Mouse (Mus musculus) embryo, embryonic 10.5 days (tissue): Measurements from ENCODE around the gene Rreb1.

Source experiments
- DNase-seq: peaks from one replicate; pipeline ENCODE4 v3.0.0-alpha.2; 2015; ENCODE audit warnings: low spot score

The Rreb1 gene

DNA sequence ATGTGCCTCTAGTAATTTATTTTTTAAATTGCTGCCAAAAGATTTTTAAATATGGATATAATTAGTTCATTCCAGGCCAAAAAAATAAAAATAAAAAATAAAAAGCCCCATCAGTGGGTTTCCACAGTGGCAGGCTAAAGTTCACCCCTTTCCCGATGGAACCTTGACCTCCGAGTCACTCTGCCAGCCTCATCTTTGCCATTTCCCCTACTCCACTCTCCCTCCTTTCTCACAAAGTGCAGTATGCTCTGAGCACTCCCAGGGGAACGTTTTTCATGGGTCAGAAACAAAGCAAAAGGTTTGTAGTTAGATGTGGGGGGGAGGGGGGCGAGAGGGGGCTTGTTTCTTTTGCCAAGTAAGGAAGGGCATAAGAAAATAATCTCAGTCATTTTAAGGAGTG, 98.6 kb downstream of the Rreb1 start:
- no peak for DNase-seq

DNA sequence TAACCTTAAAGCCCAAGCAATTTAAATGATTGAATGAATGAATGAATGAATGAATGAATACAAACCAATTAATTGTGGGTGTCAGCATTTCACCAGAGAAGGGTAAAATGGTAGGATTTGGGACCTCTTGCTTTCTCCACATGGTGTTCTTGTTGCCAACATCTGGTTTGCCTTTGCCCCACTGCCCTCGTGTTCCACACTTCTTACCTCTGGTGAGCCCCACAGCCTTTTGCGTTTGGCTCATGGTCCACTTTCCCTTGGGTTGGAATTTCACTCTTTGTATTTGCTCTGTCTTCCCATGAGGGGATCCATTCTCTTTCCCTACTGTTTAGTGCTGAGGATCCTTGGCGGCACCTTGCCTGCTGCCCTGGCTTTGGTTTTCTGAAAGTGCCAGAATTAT, 99.0 kb downstream of the Rreb1 start:
- DNase-seq: no peak

DNA sequence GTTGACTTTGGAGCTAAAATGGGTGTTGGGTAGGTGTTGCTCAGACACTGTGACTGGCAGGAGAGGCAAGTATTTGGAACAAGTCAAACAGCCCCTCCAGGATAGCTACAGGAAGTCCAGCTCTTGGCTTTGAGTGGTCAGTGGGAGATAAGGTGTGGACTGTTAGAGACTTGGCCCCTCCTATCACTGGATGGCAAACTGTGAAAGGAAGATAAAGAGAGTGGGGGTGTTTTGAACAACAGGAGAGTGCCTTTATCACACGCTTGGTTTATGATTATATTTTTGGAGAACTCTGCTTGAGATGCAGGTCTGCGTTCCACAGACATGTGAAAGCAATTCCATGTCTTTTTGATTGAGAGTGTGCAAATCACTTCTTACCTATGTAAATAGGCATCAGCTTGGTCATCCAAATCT, 100.7 kb downstream of the Rreb1 start:
- DNase-seq: no peak

DNA sequence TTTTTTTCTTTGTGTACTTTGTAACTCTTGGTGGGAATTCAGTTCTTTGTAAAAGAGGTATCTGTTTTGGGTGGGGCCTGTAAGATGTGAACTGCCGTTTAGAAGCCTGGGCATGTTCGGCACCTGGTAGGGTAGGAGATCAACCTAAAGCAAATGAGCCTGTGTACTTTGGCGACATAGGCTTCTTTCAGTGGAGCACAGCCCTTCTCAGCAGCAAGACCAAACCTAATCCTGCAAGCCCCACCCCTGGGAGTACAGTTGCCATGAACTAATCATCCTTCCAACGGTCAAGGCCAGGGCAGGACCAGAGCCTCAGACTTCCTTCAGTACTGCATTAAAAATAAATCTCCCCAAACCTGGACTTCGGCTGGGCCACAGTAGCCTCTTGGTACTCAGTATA, 101.4 kb downstream of the Rreb1 start:
- DNase-seq: no peak

DNA sequence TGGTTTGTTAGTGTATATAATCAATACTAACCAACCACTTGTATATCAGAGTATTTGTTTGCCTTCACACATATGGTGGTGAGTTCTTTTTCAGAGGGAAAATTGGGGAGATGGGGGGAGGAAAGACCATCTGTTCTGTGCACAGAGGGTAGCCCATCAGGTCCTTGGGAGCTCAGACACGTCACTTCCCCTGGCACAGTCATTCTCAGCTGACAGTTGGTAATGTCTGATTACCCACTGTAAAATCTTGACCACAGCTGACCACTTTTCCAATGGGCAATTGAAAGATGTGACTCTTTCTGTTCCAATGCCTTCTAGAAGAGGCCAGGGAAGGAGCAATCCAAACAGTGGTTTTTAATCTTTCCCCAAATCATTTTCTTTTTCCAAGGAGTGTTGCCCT, 101.8 kb downstream of the Rreb1 start:
- no peak for DNase-seq

DNA sequence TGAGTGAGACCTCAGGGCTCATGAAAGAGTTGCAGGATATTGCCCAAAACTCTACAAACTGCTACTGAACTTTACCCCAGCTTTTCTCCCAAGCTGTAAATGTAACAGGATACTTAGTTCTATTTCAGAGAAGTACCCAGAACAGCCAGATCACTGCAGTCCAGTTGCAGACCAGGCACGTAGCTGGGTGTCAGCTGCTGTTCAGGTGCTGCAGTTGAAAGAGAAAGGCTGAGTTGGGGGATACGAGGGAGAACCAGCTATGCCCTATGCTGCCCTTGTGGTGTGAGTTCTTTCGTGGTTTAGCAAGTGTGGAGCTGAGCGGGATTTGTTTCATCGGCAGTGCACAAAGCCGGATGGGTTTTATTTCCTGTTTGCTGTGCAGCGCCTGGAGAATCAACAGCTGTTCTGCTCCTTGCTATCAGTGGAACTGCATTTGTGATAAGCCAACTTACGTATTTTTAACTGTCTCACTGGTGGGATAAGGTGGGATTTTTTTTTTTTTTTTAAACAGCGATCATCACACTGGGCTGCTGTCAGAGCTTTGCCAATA, 102.5 kb downstream of the Rreb1 start:
- no peak for DNase-seq

DNA sequence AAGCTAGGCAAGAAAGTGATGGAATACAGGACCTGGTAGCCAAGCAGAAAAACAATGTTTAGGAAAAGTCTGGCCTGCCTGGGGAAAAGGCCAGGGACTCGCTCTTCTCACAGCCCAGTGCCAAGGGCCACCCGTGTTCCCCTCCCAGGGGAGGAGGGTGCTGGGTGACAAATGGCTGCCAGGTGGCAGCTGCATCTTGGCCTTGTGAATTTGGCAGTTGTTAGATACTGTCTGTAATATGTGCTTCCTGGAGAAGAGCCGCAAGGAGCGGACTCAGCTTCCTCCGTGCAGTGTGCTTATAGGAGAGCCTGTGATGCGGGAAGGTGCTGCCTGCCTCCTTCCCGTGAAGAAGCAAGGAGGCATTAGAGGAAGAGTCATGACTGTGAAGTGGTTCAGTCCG, 104.3 kb downstream of the Rreb1 start:
- DNase-seq: no peak

DNA sequence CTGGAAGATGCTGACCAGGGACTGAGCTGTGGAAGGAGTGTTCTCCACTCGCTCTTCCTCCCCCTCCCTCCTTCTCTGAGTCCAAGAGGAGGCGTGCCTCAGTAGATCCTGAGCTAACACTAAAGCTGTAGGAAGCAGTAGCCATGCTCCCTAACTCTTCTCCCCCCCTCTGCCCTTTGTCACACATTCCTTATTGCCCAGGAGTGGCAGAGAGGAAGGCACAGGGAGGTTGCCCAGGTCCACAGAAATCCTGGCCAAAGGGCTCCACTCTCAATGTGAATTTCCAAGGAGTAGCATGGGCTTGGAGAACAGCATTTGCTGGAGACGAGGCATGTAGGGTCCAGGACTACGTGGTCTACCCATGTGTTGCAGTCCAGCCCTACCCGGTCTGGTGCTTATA, 104.8 kb downstream of the Rreb1 start:
- DNase-seq: no peak

DNA sequence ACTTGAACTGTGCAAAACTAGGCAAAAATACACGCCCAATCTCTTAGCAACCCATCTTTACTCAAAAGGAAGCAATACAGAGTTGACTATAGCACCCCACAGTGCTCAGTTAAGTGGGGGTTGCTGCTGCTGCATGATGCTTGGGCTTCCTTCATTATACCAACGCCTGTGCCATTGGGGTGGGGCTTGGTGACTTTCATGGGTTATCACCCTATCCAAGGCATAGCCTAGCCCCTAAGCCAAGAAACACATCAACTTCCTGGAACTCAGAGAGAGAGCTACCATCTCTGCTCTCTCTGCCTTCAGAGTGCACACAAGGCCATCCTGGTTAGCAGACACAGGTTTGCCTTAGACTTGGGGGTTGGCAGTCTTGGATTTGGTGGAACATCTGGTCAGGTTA, 107.2 kb downstream of the Rreb1 start:
- no peak for DNase-seq

DNA sequence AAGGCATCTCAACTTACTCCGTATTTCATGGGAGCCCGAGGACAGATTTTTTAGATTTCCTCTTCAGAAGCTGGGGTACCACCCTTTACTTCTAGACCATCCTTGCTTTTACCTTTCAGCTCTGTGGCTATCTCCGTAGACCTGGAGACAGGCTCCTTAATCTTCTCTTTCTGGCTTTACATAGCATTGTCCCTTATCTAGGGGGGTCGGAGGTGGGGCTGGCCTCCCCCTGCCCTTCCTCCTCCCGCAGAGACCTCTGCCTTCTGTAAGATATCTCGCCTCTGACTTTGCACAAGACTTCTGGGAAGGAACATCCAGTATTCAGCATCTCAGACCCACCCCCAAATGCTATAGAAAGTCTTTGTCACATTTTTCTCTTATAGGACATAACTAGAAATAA, 107.8 kb downstream of the Rreb1 start:
- DNase-seq: no peak

DNA sequence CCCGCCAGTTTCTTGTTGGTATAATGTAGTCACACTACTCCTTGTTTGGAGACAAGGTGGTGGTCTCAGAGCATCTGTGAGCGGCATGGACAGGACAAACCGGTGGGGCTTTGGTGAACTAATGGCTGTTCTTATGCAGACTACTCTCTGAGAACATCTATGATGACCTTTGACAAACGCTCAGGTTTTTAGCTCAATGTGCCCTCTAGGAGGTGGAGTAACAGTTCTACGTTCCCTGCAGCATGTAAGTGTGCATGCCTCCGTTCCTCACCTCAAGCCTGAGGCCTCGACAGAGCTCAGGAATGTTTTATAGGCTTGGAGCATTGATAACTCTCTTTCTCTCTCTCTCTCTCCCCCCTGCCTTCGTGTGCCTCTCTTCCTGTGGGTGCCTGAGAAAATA, 116.6 kb downstream of the Rreb1 start:
- no peak for DNase-seq

DNA sequence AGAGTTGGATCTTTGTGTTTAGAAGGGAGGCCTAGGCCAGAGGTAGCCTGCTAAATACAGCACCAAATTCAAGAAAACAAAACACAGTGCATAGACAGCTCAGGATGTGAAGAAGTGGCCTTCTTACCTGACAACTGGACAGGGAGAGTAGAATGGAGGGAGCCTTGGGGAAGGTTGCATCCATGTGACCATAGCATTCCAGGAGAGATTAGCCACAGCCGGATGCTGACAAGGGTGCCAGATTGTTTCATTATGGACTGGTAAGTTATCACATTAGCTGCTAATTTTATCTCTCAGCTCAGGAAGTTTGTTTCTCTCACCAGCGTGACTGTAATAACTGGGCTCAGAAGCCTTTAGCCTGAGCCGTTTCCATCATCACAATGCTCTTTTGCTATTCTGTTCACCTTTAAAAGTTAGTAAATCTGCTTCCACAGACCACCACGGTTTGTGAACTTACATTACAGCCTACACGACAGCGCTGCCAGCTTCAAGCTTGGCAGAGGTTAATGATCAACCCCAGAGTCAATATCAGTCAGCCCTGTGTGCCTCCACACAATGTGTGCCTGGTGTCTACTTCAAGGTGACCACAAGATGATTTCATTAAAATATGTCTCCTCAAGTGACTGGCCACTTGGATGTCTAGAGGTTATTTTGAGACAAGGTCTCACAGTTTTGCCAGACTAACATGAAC, 117.5 kb downstream of the Rreb1 start:
- DNase-seq: no peak

DNA sequence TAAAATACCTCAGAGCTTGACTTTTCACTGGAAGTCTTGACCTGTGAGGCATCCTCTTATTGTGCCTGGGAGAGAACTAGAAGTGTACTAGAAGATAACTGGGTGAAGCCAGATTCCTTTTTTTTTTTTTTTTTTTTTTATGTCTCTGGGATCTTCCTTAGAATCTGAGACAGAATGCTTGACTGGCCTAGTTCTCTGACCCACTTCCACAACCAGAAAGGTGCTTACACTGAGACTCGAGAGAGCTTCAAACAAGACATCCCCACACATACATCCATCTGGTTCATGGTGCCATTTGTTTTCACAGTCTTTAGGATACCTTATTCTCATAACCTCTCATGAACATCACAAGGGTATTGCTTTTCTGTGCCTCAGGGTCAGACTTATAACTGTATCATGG, 118.2 kb downstream of the Rreb1 start:
- DNase-seq: no peak

DNA sequence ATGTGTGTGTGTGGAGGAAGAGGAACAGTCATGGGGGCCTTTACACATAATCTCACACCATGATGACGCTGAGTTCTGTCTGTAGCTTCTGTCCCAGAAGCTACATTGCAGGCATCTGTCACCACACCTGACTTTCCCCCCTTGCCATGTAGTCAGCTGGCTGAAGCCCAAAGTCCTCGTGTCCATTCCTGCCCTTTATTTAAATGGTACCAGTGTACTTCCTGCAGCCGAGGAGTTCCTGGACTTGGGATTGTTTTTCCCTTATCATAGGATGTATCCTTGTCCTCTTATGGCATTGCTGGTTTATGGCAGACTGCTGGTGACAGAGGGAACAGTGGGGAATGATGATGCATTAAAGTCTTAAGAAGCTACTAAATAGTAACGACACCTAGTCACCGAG, 120.6 kb downstream of the Rreb1 start:
- DNase-seq: no peak

DNA sequence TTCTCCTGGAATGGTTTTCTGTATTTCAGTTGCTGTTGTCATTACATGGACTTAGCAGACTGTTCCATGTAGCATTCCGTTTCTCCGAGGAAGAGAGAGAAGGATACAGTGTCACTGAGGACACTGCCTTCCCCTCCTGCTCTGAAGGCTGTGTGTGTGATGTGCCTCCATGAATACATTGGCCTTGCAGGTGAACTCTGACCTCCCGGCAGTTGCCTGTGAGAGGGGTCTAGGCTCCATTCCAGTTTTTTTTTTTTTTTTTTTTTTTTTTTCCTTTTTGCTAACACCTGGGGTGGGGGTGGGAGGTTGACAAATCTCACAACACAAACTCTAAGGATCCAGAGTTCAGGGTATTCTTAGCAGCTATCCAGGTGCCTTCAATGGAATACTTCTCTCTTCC, 124.8 kb downstream of the Rreb1 start:
- no peak for DNase-seq

DNA sequence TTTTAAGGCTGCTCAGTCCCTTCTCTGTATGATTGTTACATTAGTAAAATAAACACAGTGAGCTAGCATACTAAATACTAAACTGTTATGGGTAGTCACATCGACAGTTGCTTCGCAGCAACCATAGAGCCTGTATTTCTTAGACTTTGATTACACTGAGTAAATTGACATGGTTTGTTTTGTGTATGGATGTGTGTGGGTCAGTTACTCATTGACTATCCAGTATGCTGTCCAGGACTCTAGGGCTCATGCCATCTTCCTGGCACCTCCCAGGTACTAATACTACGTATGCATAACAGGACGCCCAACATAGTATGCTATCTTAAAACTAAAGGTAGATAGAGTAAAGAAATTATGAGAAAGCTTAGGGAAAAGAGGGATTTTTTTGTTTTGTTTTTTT, 125.3 kb downstream of the Rreb1 start:
- DNase-seq: no peak

DNA sequence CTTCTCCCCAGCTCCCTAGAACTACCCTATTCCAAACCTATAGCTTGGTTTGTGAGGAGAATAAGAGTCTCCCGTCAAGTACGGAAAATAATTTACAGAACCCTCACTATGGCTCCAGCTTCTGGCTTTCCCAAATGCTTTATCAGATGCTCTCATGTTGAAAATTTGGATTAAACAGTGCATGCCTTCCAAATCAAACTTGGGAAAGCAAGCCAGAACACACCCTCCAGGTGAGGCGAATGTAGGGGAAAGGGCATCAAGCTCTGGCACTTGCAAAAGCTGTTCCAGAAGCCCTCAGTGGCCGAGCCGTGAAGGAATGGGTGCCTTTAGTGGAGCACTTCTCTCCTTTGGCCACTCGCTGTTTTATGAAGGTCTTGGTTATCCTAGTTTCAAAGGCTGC, 126.2 kb downstream of the Rreb1 start:
- no peak for DNase-seq

DNA sequence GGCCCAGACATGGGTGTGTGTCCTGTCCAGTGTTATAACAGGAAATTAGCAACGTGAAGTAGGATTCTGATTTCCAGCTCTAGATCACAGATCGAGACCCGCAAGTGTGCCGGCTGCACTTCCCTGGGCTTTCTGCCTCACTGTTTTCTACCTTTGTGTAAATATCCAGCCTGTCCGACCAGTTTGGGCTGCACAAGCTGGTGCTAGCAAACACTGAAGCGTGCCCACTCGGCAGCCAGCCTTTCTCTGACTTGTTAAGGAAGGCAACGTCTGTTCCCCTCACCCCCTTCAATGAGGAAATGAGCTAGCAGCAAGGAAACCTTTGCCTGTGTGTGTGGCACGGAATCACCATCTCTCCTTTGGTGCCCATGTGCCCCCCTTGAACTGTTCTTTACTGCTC, 129.9 kb downstream of the Rreb1 start:
- no peak for DNase-seq

DNA sequence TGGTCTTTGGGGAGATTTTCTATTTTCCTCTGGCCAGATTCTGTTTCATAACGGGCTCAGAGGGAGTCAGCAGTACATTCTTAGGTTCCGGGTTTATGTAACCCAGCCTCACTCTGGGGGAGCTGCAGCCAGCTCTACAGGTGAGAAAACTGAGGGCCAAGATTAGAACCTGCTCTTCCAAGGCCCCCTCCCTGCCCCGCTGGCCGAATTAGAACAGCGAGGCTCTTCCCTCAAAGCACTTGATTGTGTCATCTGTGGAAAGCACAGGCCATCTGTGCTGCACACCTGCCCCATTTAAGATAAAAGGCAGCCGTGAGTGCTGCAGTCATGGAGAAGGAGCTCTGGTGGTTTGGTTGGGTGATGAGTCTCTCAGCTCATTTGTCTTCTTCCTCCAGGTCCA, 130.3 kb downstream of the Rreb1 start:
- DNase-seq: no peak

DNA sequence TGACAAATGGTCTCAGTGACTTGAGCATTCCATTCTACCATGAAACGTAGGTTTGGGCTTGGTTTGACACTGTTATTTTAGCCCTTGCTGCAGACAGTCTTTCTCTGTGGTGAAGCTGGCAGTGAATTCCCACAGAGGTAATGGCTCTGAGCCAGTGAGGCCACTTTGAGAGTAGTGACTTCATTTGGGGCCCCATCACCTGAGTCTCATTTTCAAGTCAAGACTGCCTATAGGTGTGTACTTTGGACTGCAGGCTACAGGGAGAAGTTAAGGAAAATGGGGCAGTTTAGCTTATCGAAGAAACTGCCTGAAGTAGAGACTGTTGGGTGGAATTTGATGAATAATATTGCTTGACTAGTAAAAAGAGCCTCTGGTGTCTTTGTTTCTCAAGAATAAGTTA, 131.0 kb downstream of the Rreb1 start:
- DNase-seq: no peak

DNA sequence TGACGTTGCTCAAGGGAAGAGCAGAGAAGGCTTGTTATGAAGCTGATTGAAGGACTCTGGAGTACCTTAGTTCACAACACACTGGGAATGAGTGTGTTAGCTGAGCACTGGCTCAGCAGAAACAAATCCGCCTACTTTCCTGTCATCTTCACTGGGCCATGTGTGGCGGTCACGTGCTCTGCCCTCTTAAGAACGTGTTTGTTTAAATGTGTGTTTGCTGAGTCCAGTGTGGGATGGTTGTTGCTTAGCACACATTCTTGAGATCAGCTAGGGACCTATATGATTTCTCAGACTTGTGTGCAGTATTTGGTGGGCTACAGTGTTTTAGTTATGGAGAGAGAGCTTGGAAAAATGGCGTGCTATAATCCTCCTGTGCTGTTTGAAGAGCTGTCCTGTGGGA, 133.8 kb downstream of the Rreb1 start:
- DNase-seq: no peak

DNA sequence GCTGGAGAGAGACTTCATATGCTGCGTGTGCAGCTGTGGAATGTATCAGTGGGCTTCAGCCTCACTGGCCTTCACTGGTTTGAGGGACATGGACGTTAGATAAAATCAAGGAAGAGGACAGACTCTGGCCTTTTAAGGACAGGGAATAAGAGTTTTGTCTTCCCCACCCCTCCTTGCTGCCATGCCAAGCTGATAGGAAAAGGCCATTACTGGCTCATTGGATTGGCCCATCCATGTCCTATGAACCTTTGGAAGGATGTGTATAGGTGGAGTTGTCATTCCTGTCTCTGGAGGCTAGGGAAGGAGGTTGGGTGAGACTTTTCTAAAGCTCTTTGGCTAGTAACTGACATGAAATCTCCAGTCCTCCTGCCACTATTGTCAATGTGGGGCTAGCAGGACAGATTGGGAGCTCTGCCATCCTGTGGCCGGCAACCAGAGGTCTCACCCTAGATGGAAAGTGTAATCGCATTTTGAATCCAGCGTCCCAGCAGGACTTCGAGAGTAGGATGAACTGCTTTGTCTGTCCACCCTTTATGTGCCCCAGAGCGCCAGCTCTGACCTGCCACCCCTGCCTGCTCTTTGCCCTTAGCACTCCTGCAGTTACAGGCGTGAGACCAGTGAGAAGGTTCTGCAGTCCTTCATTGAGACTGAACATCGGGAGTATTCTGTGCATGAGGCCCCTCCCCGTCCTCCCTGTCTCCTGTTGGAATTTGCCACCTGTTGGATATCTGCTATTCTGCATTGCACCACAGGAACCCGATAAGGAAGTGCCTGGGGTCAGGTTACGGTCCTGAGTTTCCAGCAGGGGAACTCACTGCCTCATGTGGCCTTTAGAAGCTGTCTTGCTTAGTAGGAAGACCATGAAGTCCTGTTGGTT, 134.6 kb downstream of the Rreb1 start:
- peak; percentile 13 for DNase-seq

DNA sequence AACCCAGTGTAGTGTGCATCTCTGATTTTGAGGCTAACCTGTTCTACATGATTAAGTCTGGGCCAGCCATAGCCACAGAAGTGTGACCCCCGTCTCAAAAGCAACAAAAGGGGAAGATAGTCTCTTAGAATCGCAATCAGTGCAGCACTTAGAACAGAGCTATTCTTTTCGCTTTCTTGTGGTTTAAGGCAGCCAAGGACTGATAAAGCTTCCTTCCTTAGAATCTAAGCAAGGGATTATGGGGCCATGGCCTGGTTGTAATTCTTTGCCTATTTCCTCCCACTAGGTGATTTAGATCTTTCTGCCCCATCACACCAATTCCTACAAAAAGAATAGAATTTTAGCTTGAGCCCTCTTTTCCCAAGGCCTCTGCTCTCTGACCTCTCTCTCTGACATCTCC, 135.8 kb downstream of the Rreb1 start:
- no peak for DNase-seq
